Mouse (Mus musculus) kidney, postnatal 0 days (tissue): ENCODE results near the gene Nfx1. TPM values are rescaled to one million over a fixed set of nuclear protein-coding genes. Genes with fewer than 3 reads are reported as not detected.

Experiments used
- ATAC-seq: fragments of 200-750 bp; cut with Nextera tagmentation; replicated peaks from 2 replicates; pipeline ENCODE4 v1.8.0; 2017; ENCODE audit warnings: low read depth, moderate number of reproducible peaks, moderate TSS enrichment, moderate library complexity; ENCODE audit not compliant: low FRiP score
- DNase-seq: peaks from one replicate; pipeline ENCODE4 v3.0.0-alpha.2; 2016; ENCODE audit warnings: low spot score
- H3K27ac ChIP-seq: fragments of 300-500 bp; sonication (generic); 2 replicates; pipeline ENCODE4 v1.5.1; 2014; ENCODE audit warnings: mild to moderate bottlenecking
- H3K27me3 ChIP-seq: fragments of 300-500 bp; sonication (generic); 2 replicates; pipeline ENCODE4 v1.6.1; 2014; ENCODE audit warnings: low read length, mixed read lengths; ENCODE audit not compliant: insufficient read depth
- H3K36me3 ChIP-seq: fragments of 300-500 bp; sonication (generic); 2 replicates; pipeline ENCODE4 v1.6.1; 2014; ENCODE audit warnings: low read length, mixed read lengths; ENCODE audit not compliant: insufficient read depth
- H3K4me1 ChIP-seq: fragments of 300-500 bp; sonication (generic); replicated peaks from 2 replicates; pipeline ENCODE4 v1.6.1; 2014; ENCODE audit warnings: antibody characterized with exemption, low read length, mixed read lengths; ENCODE audit not compliant: insufficient read depth
- H3K4me2 ChIP-seq: fragments of 300-500 bp; sonication (generic); 2 replicates; pipeline ENCODE4 v1.6.1; 2014; ENCODE audit warnings: mild to moderate bottlenecking, low read length, moderate library complexity, mixed read lengths
- H3K4me3 ChIP-seq: fragments of 300-500 bp; sonication (generic); replicated peaks from 2 replicates; pipeline ENCODE4 v1.5.1; 2014; ENCODE audit warnings: low read depth, low read length
- H3K9ac ChIP-seq: fragments of 300-500 bp; sonication (generic); 2 replicates; pipeline ENCODE4 v1.6.1; 2014; ENCODE audit warnings: low read depth, low read length
- H3K9me3 ChIP-seq: fragments of 300-500 bp; sonication (generic); replicated peaks from 2 replicates; pipeline ENCODE4 v1.6.1; 2016; ENCODE audit warnings: low read length, inconsistent platforms, mixed read lengths
- CTCF ChIP-seq: IDR thresholded peaks from 2 replicates; pipeline ENCODE4 v1.5.1; 2016; ENCODE audit warnings: antibody characterized with exemption, low read depth, mild to moderate bottlenecking, moderate library complexity
- WGBS: fragments of 180-500 bp; shearing (Covaris S2); extraction: QIAGEN DNeasy Blood & Tissue Kit; methylation state at CpG from one replicate; pipeline ENCODE4 v1.1.7; 2014; 5-methylcytosine and 5-hydroxymethylcytosine counted together
- polyA plus RNA-seq: library from polyadenylated mRNA; unstranded; fragments of >200 nt; fragmentation: Nextera tagmentation; extraction: Ambion mirVana; gene quantifications from 2 replicates; pipeline ENCODE4 v1.2.1, GENCODE M21; 2015

Gene Nfx1
- polyA plus RNA-seq, 1 experiment from 2014 or later, result 55.1 TPM

GRCm38 (mm10) chr4:40953521-40953920 lies 17.2 kb upstream of the Nfx1 start:
- no peaks in the 10 kb centered on the region for H3K27me3 ChIP-seq
- H3K9ac ChIP-seq, result no peak overlapping the region
- TF ChIP-seq CTCF, result peak; percentile 57
- H3K4me1 ChIP-seq, result peaks cover 8% of the 10 kb centered on the region; the same call in 1 of the 2 replicates
- WGBS, result 96% methylated on average over 1 of the region's 1 CpGs
- H3K4me2 ChIP-seq, result no peak overlapping the region
- H3K9me3 ChIP-seq, result no peaks in the 10 kb centered on the region
- peaks cover 37% of the 10 kb centered on the region for H3K36me3 ChIP-seq
- no peak for DNase-seq
- H3K27ac ChIP-seq, result no peak overlapping the region
- H3K4me3 ChIP-seq, result no peak overlapping the region
- ATAC-seq, result no peak

GRCm38 (mm10) chr4:40955942-40956341 lies 14.8 kb upstream of the Nfx1 start:
- DNase-seq (no peak), ATAC-seq (no peak)
- H3K4me2 ChIP-seq, result no peak overlapping the region
- no peak overlapping the region for H3K27ac ChIP-seq
- no peaks in the 10 kb centered on the region for H3K4me1 ChIP-seq
- peaks cover 56% of the 10 kb centered on the region for H3K36me3 ChIP-seq
- H3K9me3 ChIP-seq, result no peaks in the 10 kb centered on the region
- no peak overlapping the region for H3K9ac ChIP-seq
- TF ChIP-seq CTCF, result no peak
- no peaks in the 10 kb centered on the region for H3K27me3 ChIP-seq
- H3K4me3 ChIP-seq, result no peak overlapping the region
- WGBS, result 75% methylated on average over 6 of the region's 6 CpGs

- H3K4me2 ChIP-seq, result no peak overlapping the region
- H3K4me3 ChIP-seq, result no peak overlapping the region
- H3K9me3 ChIP-seq, result no peaks in the 10 kb centered on the region
- H3K27me3 ChIP-seq, result no peaks in the 10 kb centered on the region
- WGBS, result 90% methylated on average over 3 of the region's 3 CpGs
- TF ChIP-seq CTCF, result no peak
- peaks cover 53% of the 10 kb centered on the region for H3K36me3 ChIP-seq
- H3K4me1 ChIP-seq, result no peaks in the 10 kb centered on the region
- no peak for ATAC-seq
- H3K27ac ChIP-seq, result no peak overlapping the region
- no peak overlapping the region for H3K9ac ChIP-seq
- no peak for DNase-seq
Observed at GRCm38 (mm10) chr4:40963536-40963935, 7.2 kb upstream of the Nfx1 start.

GRCm38 (mm10) chr4:40969161-40969560 lies 1.5 kb upstream of the Nfx1 start:
- Histone ChIP-seq H3K4me2 (no peak overlapping the region), H3K9me3 (no peaks in the 10 kb centered on the region), H3K4me1 (no peaks in the 10 kb centered on the region), H3K4me3 (no peak overlapping the region), H3K27me3 (no peaks in the 10 kb centered on the region), H3K36me3 (peaks cover 20% of the 10 kb centered on the region; the same call in 1 of the 2 replicates), H3K27ac (peak overlapping the region; percentile 96), H3K9ac (no peak overlapping the region)
- no peak for TF ChIP-seq CTCF
- no peak for DNase-seq
- no peak for ATAC-seq
- WGBS, result 48% methylated on average over 4 of the region's 4 CpGs

- WGBS, result 7% methylated on average over 11 of the region's 13 CpGs
- peak overlapping the region; percentile 96 for H3K27ac ChIP-seq
- no peaks in the 10 kb centered on the region for H3K9me3 ChIP-seq
- no peaks in the 10 kb centered on the region for H3K27me3 ChIP-seq
- peak overlapping the region; percentile 96 for H3K4me3 ChIP-seq
- peak overlapping the region; percentile 92 for H3K9ac ChIP-seq
- H3K4me2 ChIP-seq, result peak overlapping the region; percentile 55
- no peaks in the 10 kb centered on the region for H3K4me1 ChIP-seq
- ATAC-seq (peak; percentile 44), DNase-seq (peak; percentile 15)
- TF ChIP-seq CTCF, result no peak
- peaks cover 14% of the 10 kb centered on the region; the same call in 1 of the 2 replicates for H3K36me3 ChIP-seq
Observed at GRCm38 (mm10) chr4:40969781-40970591, 720 bp upstream of the Nfx1 start.

- no peaks in the 10 kb centered on the region for H3K9me3 ChIP-seq
- peak overlapping the region; percentile 96 for H3K4me3 ChIP-seq
- WGBS, result under 1% methylated on average over 15 of the region's 16 CpGs
- H3K4me2 ChIP-seq, result peak overlapping the region; percentile 55
- no peak; the same call in 1 of the 2 replicates for TF ChIP-seq CTCF
- H3K27ac ChIP-seq, result peak overlapping the region; percentile 96
- H3K36me3 ChIP-seq, result peaks cover 13% of the 10 kb centered on the region; the same call in 1 of the 2 replicates
- peak overlapping the region; percentile 92 for H3K9ac ChIP-seq
- ATAC-seq, result no peak
- H3K4me1 ChIP-seq, result no peaks in the 10 kb centered on the region
- H3K27me3 ChIP-seq, result no peaks in the 10 kb centered on the region
- DNase-seq, result no peak
Observed at GRCm38 (mm10) chr4:40970592-40970841, 189 bp upstream of the Nfx1 start.
